Mouse (Mus musculus) testis, adult 2 months (tissue): ENCODE data around the gene Scimp. TPM values are rescaled to one million over a fixed set of nuclear protein-coding genes. Genes with fewer than 3 reads are reported as not detected.

Source experiments
- H3K27ac ChIP-seq: fragments of 200-500 bp; 2 replicates; pipeline ENCODE4 v1.5.1; 2012; ENCODE audit warnings: low read depth, low read length; ENCODE audit not compliant: control insufficient read depth, insufficient read depth
- H3K27me3 ChIP-seq: fragments of 200-500 bp; 2 replicates; pipeline ENCODE4 v1.6.1; 2012; ENCODE audit warnings: mild to moderate bottlenecking, low read length, moderate library complexity; ENCODE audit not compliant: control insufficient read depth, insufficient read depth
- H3K36me3 ChIP-seq: fragments of 200-500 bp; 2 replicates; pipeline ENCODE4 v1.6.1; 2012; ENCODE audit warnings: mild to moderate bottlenecking, low read length; ENCODE audit not compliant: control insufficient read depth, insufficient read depth
- H3K4me1 ChIP-seq: fragments of 200-500 bp; 2 replicates; pipeline ENCODE4 v1.6.1; 2012; ENCODE audit warnings: low read length; ENCODE audit not compliant: control insufficient read depth, insufficient read depth
- H3K4me3 ChIP-seq: fragments of 200-500 bp; 2 replicates; pipeline ENCODE4 v1.5.1; 2012; ENCODE audit warnings: low read depth, mild to moderate bottlenecking, low read length, moderate library complexity, mixed read lengths; ENCODE audit not compliant: control insufficient read depth
- CTCF ChIP-seq: fragments of 200-500 bp; IDR thresholded peaks from 2 replicates; pipeline ENCODE4 v1.5.1; 2012; ENCODE audit warnings: low read depth, mild to moderate bottlenecking, inconsistent platforms, low read length, moderate library complexity; ENCODE audit not compliant: control insufficient read depth, insufficient read depth, insufficient replicate concordance
- POLR2A ChIP-seq: fragments of 200-500 bp; IDR thresholded peaks from 2 replicates; pipeline ENCODE4 v1.6.1; 2012; ENCODE audit warnings: low read depth, mild to moderate bottlenecking, inconsistent platforms, low read length, moderate library complexity; ENCODE audit not compliant: control insufficient read depth
- polyA plus RNA-seq: library from polyadenylated mRNA; depleted of rRNA; stranded (reverse); fragments of >200 nt; gene quantifications from 2 replicates; pipeline ENCODE4 v1.2.3, GENCODE M21; 2012; rRNA removed

The Scimp gene
- polyA plus RNA-seq: 0.13 and 0.16 TPM in 2 replicates

GRCm38 (mm10) chr11:70812365-70812764, at the start of gene Scimp:
TSS of gene Scimp (minus strand) at chr11:70812586.
- H3K36me3 ChIP-seq: no peaks in the 10 kb centered on the region
- H3K27ac ChIP-seq: no peak within 1 kb of the TSS
- H3K4me3 ChIP-seq: no peak within 1 kb of the TSS
- H3K4me1 ChIP-seq: no peaks in the 10 kb centered on the region
- H3K27me3 ChIP-seq: no peaks in the 10 kb centered on the region
- TF ChIP-seq POLR2A: no peak
- no peak for TF ChIP-seq CTCF

- Histone ChIP-seq H3K27ac (no peak overlapping the region), H3K4me3 (no peak overlapping the region), H3K36me3 (no peaks in the 10 kb centered on the region), H3K27me3 (no peaks in the 10 kb centered on the region), H3K4me1 (no peaks in the 10 kb centered on the region)
- TF ChIP-seq CTCF (no peak), POLR2A (no peak)
Measured at GRCm38 (mm10) chr11:70860371-70860770, 48.0 kb upstream of the Scimp start.

- H3K4me3 ChIP-seq: no peak overlapping the region; the same call in 1 of the 2 replicates
- peaks cover 7% of the 10 kb centered on the region for H3K4me1 ChIP-seq
- H3K27ac ChIP-seq: no peak overlapping the region
- no peaks in the 10 kb centered on the region for H3K27me3 ChIP-seq
- no peaks in the 10 kb centered on the region for H3K36me3 ChIP-seq
- TF ChIP-seq CTCF (no peak), POLR2A (no peak)
Measured at GRCm38 (mm10) chr11:70846029-70846428, 33.6 kb upstream of the Scimp start.

- H3K27me3 ChIP-seq: no peaks in the 10 kb centered on the region
- H3K27ac ChIP-seq: peak overlapping the region; percentile 70; the same call in 1 of the 2 replicates
- H3K36me3 ChIP-seq: no peaks in the 10 kb centered on the region
- no peak for TF ChIP-seq POLR2A
- peak overlapping the region; percentile 92 for H3K4me3 ChIP-seq
- H3K4me1 ChIP-seq: peaks cover 7% of the 10 kb centered on the region
Measured at GRCm38 (mm10) chr11:70845457-70845978, 33.1 kb upstream of the Scimp start.

- H3K4me3 ChIP-seq: peak within 1 kb of the TSS; percentile 92
- H3K27ac ChIP-seq: peak within 1 kb of the TSS; percentile 70
- H3K4me1 ChIP-seq: peaks cover 7% of the 10 kb centered on the region
- TF ChIP-seq POLR2A (peak; percentile 94), CTCF (no peak)
- no peaks in the 10 kb centered on the region for H3K36me3 ChIP-seq
- no peaks in the 10 kb centered on the region for H3K27me3 ChIP-seq
Measured at GRCm38 (mm10) chr11:70844559-70845456, 32.4 kb upstream of the Scimp start, which contains the start of gene Rabep1. TSS of gene Rabep1 (plus strand) at chr11:70844778.

- H3K27ac ChIP-seq: peak overlapping the region; percentile 7; the same call in 1 of the 2 replicates
- no peaks in the 10 kb centered on the region for H3K36me3 ChIP-seq
- H3K4me1 ChIP-seq: peaks cover 7% of the 10 kb centered on the region
- peak overlapping the region; percentile 92 for H3K4me3 ChIP-seq
- H3K27me3 ChIP-seq: no peaks in the 10 kb centered on the region
- TF ChIP-seq POLR2A (no peak), CTCF (no peak)
Measured at GRCm38 (mm10) chr11:70843701-70844551, 31.5 kb upstream of the Scimp start.

GRCm38 (mm10) chr11:70842983-70843382, 30.6 kb upstream of the Scimp start:
- no peaks in the 10 kb centered on the region for H3K27me3 ChIP-seq
- TF ChIP-seq POLR2A (no peak), CTCF (no peak)
- H3K27ac ChIP-seq: no peak overlapping the region
- H3K4me3 ChIP-seq: no peak overlapping the region
- H3K36me3 ChIP-seq: no peaks in the 10 kb centered on the region
- H3K4me1 ChIP-seq: peaks cover 7% of the 10 kb centered on the region
